Mouse (Mus musculus) kidney, postnatal 0 days (tissue): ENCODE measurements around the gene Dst. TPM values are rescaled to one million over a fixed set of nuclear protein-coding genes. Genes with fewer than 3 reads are reported as not detected.
A peak's percentile ranks its signal among the peaks of the same experiment; 100 is the strongest.

ENCODE experiments used
- ATAC-seq: fragments of 200-750 bp; cut with Nextera tagmentation; replicated peaks from 2 replicates; pipeline ENCODE4 v1.8.0; 2017; ENCODE audit warnings: low read depth, moderate number of reproducible peaks, moderate TSS enrichment, moderate library complexity; ENCODE audit not compliant: low FRiP score
- DNase-seq: peaks from one replicate; pipeline ENCODE4 v3.0.0-alpha.2; 2016; ENCODE audit warnings: low spot score
- H3K27ac ChIP-seq: fragments of 300-500 bp; sonication (generic); 2 replicates; pipeline ENCODE4 v1.5.1; 2014; ENCODE audit warnings: mild to moderate bottlenecking
- H3K27me3 ChIP-seq: fragments of 300-500 bp; sonication (generic); 2 replicates; pipeline ENCODE4 v1.6.1; 2014; ENCODE audit warnings: low read length, mixed read lengths; ENCODE audit not compliant: insufficient read depth
- H3K36me3 ChIP-seq: fragments of 300-500 bp; sonication (generic); 2 replicates; pipeline ENCODE4 v1.6.1; 2014; ENCODE audit warnings: low read length, mixed read lengths; ENCODE audit not compliant: insufficient read depth
- H3K4me1 ChIP-seq: fragments of 300-500 bp; sonication (generic); replicated peaks from 2 replicates; pipeline ENCODE4 v1.6.1; 2014; ENCODE audit warnings: antibody characterized with exemption, low read length, mixed read lengths; ENCODE audit not compliant: insufficient read depth
- H3K4me2 ChIP-seq: fragments of 300-500 bp; sonication (generic); 2 replicates; pipeline ENCODE4 v1.6.1; 2014; ENCODE audit warnings: mild to moderate bottlenecking, low read length, moderate library complexity, mixed read lengths
- H3K4me3 ChIP-seq: fragments of 300-500 bp; sonication (generic); replicated peaks from 2 replicates; pipeline ENCODE4 v1.5.1; 2014; ENCODE audit warnings: low read depth, low read length
- H3K9ac ChIP-seq: fragments of 300-500 bp; sonication (generic); 2 replicates; pipeline ENCODE4 v1.6.1; 2014; ENCODE audit warnings: low read depth, low read length
- H3K9me3 ChIP-seq: fragments of 300-500 bp; sonication (generic); replicated peaks from 2 replicates; pipeline ENCODE4 v1.6.1; 2016; ENCODE audit warnings: low read length, inconsistent platforms, mixed read lengths
- CTCF ChIP-seq: IDR thresholded peaks from 2 replicates; pipeline ENCODE4 v1.5.1; 2016; ENCODE audit warnings: antibody characterized with exemption, low read depth, mild to moderate bottlenecking, moderate library complexity
- WGBS: fragments of 180-500 bp; shearing (Covaris S2); extraction: QIAGEN DNeasy Blood & Tissue Kit; methylation state at CpG from one replicate; pipeline ENCODE4 v1.1.7; 2014; 5-methylcytosine and 5-hydroxymethylcytosine counted together
- polyA plus RNA-seq: library from polyadenylated mRNA; unstranded; fragments of >200 nt; fragmentation: Nextera tagmentation; extraction: Ambion mirVana; gene quantifications from 2 replicates; pipeline ENCODE4 v1.2.1, GENCODE M21; 2015

Gene Dst
- polyA plus RNA-seq, 1 experiment from 2014 or later, result 22.4 TPM

DNA sequence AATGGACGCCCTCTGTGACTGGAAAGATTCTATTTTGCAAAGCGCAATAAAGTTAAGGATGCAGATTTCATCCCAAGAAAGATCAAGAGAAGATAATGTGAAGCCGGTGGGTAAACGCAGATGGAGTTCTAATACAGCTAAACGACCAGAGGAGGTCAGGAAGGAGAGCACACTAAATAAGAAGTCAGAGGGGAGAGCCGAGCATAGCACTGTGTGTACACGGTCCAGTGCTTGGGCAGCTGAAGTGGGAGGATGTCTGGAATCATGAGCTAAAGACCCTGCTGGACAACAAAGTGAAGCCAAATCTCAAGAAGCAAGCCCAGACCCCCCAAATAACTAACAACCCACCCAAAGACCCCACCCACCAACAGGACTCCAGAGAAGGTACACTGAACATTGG lies 14.9 kb downstream of the Dst start:
- no peaks in the 10 kb centered on the region for H3K9me3 ChIP-seq
- no peak for ATAC-seq
- H3K4me1 ChIP-seq, result no peaks in the 10 kb centered on the region
- H3K27me3 ChIP-seq, result no peaks in the 10 kb centered on the region
- H3K4me3 ChIP-seq, result no peak overlapping the region
- peak; percentile 28 for DNase-seq
- 46% methylated on average over 7 of the region's 7 CpGs for WGBS
- no peak overlapping the region for H3K9ac ChIP-seq
- H3K27ac ChIP-seq, result no peak overlapping the region
- H3K36me3 ChIP-seq, result no peaks in the 10 kb centered on the region
- TF ChIP-seq CTCF, result no peak
- H3K4me2 ChIP-seq, result no peak overlapping the region

DNA sequence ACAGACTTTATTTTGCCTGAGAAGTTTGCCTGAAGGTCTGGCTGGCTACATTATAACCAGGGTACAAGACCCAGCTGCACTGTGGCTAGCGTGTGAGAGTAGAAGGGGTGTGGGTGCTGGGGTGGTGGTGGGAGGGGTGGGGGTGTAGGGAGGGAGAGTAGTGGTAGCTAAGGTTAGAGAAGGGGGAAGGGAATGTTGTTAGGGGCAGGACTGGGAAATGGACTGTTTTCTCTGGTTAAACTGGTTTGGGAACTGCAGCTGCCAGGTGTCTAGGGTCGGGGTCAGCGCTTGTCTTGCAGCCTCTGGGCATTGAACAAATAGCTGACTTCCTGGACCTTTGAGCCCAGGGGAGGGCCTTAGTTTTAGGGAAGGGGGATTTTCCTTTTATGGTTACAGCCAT lies 17.3 kb downstream of the Dst start:
- H3K27me3 ChIP-seq, result no peaks in the 10 kb centered on the region
- H3K4me1 ChIP-seq, result no peaks in the 10 kb centered on the region
- H3K27ac ChIP-seq, result no peak overlapping the region
- DNase-seq (no peak), ATAC-seq (no peak)
- no peaks in the 10 kb centered on the region for H3K36me3 ChIP-seq
- H3K9ac ChIP-seq, result no peak overlapping the region
- H3K4me3 ChIP-seq, result no peak overlapping the region
- TF ChIP-seq CTCF, result no peak
- no peaks in the 10 kb centered on the region for H3K9me3 ChIP-seq
- H3K4me2 ChIP-seq, result no peak overlapping the region
- WGBS, result 45% methylated on average over 3 of the region's 3 CpGs

DNA sequence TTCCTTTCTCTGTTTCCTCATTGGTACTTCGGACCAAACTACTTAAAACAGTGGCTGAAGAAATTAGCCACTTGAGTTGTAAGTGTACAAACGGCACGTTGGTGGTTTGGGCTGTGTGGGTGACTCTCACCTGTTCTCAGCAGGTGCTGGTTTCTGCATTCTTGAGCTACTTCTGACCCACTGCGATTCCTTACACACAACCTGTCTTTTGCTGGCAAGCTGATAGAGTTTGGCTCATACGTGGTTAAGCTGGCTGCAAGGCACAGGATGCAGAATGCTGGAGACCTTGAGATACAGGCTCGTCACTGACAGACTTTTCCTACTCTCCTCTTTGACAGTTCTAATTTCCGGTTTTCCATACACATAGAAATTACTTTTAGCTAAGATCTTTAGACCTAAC lies 19.4 kb downstream of the Dst start:
- no peaks in the 10 kb centered on the region for H3K27me3 ChIP-seq

DNA sequence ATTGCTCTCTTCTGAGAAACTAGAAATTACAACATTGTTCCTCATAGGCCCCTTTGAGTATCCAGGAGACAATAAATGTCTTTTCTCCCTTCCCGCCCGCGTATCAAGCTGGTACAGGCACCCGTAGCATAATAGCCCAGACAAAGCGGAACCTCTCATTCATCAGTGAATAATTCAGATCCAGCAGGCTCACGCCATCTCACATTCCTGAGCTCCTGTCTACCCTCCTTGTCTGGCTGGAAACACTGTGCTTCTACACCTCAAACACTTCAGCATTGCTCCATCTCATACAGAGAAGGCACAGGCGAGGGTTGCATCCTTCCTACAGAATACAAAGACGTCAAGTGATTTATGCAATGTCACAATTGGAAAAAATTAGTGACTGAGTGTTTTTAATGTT lies 23.8 kb downstream of the Dst start:
- Histone ChIP-seq H3K4me3 (no peak overlapping the region), H3K9me3 (no peaks in the 10 kb centered on the region), H3K27ac (no peak overlapping the region), H3K4me1 (no peaks in the 10 kb centered on the region), H3K4me2 (no peak overlapping the region), H3K36me3 (no peaks in the 10 kb centered on the region), H3K9ac (no peak overlapping the region), H3K27me3 (no peaks in the 10 kb centered on the region)
- WGBS, result 86% methylated on average over 8 of the region's 8 CpGs
- DNase-seq (no peak), ATAC-seq (no peak)
- no peak for TF ChIP-seq CTCF

More for the DNA sequence above, 19.4 kb downstream of the Dst start:
- Histone ChIP-seq H3K36me3 (no peaks in the 10 kb centered on the region), H3K27ac (no peak overlapping the region), H3K4me3 (no peak overlapping the region), H3K9ac (no peak overlapping the region), H3K4me1 (no peaks in the 10 kb centered on the region), H3K9me3 (no peaks in the 10 kb centered on the region), H3K4me2 (no peak overlapping the region)
- no peak for ATAC-seq
- 92% methylated on average over 7 of the region's 7 CpGs for WGBS
- TF ChIP-seq CTCF, result no peak
- no peak for DNase-seq

DNA sequence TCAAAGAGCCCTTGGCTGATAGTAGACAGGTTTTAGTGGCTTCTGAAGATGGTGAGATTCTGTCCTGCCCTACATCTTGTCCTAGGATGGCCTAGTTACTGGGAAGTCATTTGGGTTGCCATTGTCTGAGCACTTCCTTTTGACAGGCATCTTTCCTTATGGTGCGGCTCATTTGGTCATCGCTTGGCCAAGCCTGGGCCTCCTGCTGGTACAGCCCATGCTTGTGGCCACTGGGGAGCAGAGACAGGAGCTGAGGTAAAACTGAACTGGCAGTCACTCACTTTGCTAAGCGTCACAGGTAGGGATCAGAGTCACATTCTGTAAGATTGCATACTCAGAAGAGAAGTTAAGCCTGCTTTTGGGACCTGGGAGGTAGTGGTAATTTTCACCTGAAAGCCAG lies 24.2 kb downstream of the Dst start:
- Histone ChIP-seq H3K4me2 (no peak overlapping the region), H3K27me3 (no peaks in the 10 kb centered on the region), H3K9ac (no peak overlapping the region), H3K4me3 (no peak overlapping the region), H3K27ac (no peak overlapping the region), H3K9me3 (no peaks in the 10 kb centered on the region), H3K36me3 (no peaks in the 10 kb centered on the region), H3K4me1 (no peaks in the 10 kb centered on the region)
- no peak for TF ChIP-seq CTCF
- WGBS, result 94% methylated on average over 3 of the region's 3 CpGs
- ATAC-seq (no peak), DNase-seq (no peak)

DNA sequence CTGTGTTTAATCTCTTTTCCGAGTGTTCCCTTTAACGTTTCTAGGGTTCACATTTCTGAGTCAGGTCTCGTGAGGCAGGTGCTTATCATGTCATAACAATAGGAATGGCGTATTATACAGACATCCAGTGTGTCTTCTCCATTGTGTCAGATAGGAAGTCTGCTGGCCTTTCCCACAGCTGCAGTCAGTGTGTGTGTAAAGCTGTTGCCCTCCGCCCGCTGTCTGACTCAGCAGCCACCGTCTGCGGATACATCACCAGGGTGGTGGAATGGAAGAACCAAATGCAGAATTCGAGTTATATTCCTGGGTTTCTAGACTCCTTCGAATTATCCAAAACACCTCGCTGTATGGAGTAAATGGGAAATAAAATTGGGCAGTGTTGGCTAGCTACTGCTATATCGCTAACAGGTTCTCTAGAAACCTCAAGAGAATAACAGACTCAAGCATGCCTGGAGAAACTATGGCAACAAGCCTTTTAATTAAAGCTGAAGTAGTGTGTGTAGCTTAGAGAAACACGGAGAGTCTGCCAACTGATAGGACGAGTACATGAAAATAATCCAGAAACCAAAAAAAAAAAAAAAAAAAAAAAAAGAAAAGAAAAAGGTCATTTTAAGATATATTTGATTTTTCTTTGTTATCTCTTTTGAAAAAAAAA lies 24.9 kb downstream of the Dst start:
- WGBS, result 85% methylated on average over 14 of the region's 14 CpGs
- no peak for DNase-seq

DNA sequence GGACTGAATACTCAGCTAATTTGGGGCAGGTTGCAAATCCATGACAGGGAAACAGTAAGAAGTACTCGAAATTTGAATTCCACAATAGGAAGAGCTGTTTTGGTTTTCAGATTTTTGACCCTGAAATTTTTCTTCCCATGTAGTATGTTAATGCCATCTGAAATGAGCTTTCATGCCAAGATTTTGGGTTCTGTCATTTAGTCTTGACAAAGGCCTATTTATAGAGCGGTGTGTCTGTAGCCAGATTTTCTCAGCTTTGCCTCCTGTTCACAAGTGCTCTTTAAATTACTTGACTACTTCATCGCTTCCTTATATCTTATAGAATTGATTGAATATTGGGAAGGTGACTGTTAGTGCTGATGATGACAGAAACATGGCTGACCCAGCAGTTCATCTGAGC lies 27.9 kb downstream of the Dst start:
- no peak for TF ChIP-seq CTCF
- Histone ChIP-seq H3K27me3 (no peaks in the 10 kb centered on the region), H3K36me3 (no peaks in the 10 kb centered on the region), H3K4me2 (no peak overlapping the region), H3K9ac (no peak overlapping the region), H3K4me1 (no peaks in the 10 kb centered on the region), H3K9me3 (no peaks in the 10 kb centered on the region), H3K4me3 (no peak overlapping the region), H3K27ac (no peak overlapping the region)
- no peak for ATAC-seq
- WGBS, result 86% methylated on average over 3 of the region's 3 CpGs
- no peak for DNase-seq

More for the DNA sequence above, 24.9 kb downstream of the Dst start:
- no peaks in the 10 kb centered on the region for H3K27me3 ChIP-seq
- no peak overlapping the region for H3K9ac ChIP-seq
- TF ChIP-seq CTCF, result no peak
- H3K4me3 ChIP-seq, result no peak overlapping the region
- H3K4me1 ChIP-seq, result no peaks in the 10 kb centered on the region
- no peak overlapping the region for H3K27ac ChIP-seq
- H3K9me3 ChIP-seq, result no peaks in the 10 kb centered on the region
- H3K4me2 ChIP-seq, result no peak overlapping the region
- no peak for ATAC-seq
- H3K36me3 ChIP-seq, result no peaks in the 10 kb centered on the region
